Mouse (Mus musculus): ENCODE measurements around the gene Plod3.

GRCm38 (mm10) chr5:136961334-136961982 lies 25.4 kb upstream of the Plod3 start:
- no peak for TF ChIP-seq POLR2A (IDR thresholded peaks at IDR 0.05; ENCODE audit: insufficient read length, low read depth)
- TF ChIP-seq TCF12 (IDR thresholded peaks at IDR 0.05; ENCODE audit: insufficient read depth, poor library complexity, severe bottlenecking), result no peak
- no peak for TF ChIP-seq MYOG (IDR thresholded peaks at IDR 0.05; ENCODE audit: control insufficient read depth in 1 of 3, insufficient read depth in 1 of 3, insufficient read length in 2 of 3, low read depth in 2 of 3)
- TF ChIP-seq MAX (IDR thresholded peaks at IDR 0.05; ENCODE audit: low read depth), result no peak
- TF ChIP-seq MYOD1 (IDR thresholded peaks at IDR 0.05; ENCODE audit: control insufficient read depth in 1 of 3, insufficient read length in 2 of 3, low read depth in 2 of 3), result no peak

Data from myocyte (in vitro differentiated cells).